Mouse (Mus musculus) skeletal muscle tissue, adult 2 months (tissue): ENCODE results near the gene Palm3.

ENCODE experiments used
- DNase-seq: peaks from one replicate; pipeline ENCODE4 v3.0.0-alpha.2; 2012; ENCODE audit warnings: low read depth, low spot score

Gene Palm3

DNA sequence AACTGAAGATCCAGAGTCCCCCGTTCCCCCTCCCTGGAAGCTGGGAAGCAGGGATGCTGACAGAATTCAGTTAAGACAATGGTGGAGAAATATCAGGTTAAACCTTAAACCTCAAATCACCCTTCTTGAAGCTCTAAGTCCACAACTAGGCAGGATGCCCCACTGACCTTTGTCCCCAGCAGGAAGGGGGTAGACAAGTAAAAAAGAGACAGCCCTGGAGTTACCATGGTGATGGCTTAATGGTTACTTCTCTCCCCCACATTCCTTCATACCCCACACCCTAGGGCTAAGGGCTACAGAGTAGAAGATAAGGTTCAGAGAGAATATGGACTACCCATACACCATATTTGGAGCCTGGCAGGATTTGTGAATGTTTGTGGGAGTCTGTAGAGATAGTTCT is 2.4 kb downstream of the Palm3 start:
- DNase-seq = no peak

DNA sequence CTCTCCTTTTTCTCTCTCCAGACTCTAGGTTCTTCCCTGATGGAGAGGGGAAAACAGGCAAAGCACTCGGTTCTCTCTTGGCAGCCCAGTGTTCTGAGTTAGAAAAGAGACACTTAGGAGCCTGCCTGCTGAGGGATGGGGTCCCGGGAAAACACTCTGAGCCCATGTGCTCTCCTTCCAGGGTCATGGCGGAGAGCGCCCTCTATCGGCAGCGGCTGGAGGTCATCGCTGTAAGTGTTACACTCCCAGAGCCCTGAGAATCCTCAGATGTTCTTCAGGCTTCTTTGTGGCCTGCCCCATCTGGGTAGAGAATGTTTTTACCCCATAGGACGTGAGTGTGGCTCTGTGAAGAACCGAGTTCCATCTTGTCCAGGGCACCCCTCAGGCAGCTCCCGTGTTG is 2.9 kb downstream of the Palm3 start:
- DNase-seq = no peak

DNA sequence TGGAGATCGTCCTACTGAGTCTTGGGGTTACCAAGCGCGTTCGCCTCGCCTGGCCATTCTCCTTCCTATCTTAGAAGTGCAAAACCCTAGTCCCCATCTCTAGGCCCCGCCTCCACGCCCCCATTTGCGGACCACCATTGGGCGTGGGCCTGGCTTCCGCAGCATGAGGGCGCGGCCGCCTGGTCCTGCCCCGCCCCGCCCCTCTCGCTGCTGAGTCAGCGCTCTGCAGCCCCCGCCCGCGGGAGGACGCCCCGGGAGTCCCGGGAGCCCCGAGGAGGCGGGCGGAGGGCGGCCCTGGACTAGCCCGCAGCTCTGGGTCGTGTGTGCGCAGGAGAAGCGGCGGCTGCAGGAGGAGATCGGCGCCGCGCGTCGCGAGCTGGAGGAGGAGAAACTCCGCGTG is 4.6 kb downstream of the Palm3 start:
- no peak for DNase-seq

DNA sequence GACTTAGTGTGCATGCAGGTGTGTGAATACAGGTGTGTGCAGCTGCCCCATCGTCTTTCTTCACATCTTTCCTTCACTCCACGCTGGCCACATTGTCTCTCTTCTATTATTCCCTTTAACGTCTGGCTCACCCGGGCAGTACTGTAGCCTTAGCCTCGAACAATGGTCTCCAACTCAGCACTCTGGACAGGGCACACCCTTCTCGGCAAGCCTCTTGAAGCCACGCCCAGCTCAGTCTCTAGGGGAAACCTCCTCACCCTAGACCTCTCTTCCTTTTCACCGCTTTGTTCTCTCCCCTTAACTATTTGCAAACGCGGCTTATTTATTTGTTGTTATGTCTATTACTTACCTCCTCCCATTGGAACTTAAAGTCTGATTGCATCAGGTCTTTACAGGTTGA is 6.2 kb downstream of the Palm3 start:
- no peak for DNase-seq

DNA sequence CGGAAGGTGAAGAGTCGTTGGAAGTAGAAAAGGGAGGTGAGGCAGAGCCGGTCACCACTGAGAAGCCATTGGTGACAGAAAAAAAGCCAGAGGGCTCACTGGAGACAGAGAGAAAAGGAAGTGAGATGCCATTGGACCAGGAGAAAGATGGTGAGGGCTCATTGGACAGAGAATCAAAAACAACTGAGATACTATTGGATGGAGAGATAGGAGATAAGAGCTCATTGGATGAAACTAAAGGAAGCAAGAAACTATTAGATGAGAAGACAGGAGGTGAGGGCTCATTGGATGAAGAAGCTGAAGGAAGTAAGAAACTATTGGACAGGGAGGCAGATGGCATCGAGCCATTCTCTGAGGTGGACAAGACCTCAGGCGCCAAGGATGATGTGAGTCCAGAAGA is 8.0 kb downstream of the Palm3 start:
- DNase-seq = no peak

DNA sequence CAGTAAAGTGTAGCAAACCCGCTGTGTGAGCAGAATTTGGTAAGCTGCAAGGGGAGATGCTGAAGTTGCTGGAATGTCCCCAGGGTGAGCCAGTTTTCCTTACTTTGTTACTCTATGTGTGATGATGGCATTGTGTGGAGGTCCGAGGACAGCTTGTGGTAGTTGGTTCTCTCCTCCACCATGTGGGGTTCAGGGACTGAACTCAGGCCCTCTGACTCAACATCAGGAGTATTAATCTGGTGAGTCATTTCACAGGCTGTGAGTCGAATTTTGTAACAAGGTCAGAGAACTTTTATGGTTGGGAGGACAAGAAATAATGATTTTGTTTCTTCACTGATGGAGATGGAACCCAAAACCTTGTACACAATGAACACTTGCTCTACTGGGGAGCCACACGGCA is 11.5 kb downstream of the Palm3 start:
- no peak for DNase-seq

DNA sequence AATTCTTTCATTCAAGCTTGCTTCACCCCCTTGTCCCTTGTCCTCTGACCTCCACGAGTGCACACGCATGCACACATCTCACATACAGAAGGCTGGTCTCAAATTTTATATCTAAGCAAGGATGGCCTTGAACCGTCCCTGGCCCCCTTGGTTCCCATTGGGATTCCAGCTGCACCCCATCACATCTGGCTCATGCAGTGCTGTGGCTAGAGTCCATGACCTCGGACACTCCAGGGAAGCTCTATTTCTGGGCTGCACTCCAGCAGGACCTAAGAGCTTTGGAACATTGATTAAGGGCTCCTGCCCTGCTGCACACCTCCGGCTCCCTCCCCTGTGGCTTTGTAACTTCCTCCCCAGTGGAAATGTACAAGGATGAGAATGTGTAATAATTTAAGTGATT is 16.7 kb downstream of the Palm3 start:
- no peak for DNase-seq

DNA sequence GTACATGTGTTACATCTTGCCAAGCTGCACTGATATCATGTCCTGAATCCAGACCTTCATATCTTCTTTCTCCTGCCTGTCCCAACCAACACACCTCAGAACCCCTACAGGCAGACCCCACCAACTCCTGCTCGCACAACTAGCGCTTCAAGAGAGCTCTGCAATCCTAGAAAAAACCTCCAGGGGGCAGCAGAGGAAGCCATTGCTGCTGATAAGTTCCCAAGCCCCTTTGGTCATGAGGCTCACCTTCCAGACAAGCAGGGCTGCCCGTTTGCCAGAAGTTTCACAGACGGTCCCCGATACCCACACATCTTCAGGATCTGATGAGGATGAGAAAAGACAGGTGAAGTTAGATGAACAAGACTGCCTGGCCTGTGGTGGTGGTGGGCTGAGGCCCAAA is 17.8 kb downstream of the Palm3 start:
- DNase-seq = peak; percentile 65

DNA sequence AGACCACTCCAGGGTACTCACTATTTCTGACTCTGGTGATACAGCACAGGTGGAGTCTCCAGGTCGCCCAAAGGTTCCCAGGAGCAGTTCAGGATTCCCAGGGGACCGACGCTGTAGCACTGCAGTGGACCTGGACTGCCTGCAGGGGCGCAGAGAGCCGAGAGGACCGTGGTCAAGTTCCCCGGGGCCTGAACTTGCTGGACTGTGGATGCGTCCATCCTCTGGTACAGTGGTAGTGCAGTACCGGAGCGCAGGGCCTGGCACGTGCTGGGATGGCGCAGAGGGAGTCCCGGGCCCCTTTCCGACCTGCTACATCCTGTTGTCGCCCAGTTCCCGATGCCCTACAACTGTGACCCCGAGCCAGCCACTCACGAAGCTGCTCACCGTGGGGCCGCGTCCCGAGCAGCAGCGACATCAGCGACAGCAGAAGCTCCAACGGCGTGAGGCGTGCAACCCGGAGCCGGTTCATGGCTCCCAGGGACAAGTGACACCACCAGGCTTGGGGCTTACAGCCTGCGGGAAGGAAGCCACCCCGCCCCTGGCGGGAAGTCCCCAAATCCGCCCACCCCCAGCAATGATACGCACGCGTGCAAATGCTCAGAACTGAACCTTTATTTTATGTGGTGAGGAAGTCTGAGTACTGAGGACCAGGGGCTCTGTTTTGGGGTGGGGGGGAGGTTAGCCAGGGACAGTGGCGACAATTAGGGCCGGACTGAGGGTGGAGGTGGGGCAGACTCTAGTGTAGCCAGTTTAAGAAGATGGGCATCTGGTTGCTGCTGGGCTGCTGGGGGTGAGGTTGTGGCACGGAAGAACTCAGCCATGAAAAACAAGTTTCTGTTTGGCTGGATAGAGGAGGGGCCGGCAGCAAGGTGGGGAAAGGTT is 21.0 kb downstream of the Palm3 start, which contains the start of gene Il27ra:
Il27ra (minus strand) TSS at position 524 of the 882 bp plus-strand sequence.
- DNase-seq = peak; percentile 57

DNA sequence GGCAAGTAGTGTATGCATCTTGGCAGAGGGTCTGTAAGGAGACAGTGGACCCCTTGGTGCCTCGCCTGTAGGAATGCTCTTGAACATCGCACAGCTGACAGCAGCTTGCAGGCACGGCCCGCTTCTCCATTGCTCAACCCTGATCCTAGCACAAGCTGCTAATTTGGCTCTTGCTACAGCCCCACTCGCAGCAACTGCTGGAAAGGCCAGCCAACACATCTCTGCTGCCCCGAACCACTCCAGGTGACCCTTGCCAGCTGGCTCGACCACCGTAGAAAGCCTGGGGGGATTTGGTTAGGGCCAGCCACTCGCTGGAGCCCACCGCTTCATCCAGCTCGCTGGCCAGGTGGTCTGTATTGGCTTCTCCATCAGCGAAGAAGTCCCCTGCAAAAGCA is 21.7 kb downstream of the Palm3 start:
- DNase-seq = no peak

DNA sequence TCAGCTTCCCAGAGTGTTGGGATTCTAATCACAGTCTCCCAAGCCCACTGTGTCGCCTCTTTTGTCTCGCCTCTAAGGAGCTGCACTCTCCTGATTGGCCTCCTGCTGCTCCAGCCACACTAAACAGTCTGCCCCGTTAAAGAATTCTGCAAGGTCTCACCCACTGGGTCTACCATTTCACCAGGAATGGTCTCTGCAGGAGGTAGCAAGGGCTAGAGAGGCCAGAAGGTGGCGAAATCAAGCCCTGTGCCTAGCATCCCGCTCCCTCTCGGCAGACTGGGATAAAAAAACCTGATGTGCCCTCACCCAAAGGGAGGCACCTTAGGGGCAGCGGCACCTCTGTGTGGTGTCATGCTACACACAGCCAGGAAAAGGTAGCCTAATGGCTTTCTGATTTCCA is 22.8 kb downstream of the Palm3 start:
- no peak for DNase-seq

DNA sequence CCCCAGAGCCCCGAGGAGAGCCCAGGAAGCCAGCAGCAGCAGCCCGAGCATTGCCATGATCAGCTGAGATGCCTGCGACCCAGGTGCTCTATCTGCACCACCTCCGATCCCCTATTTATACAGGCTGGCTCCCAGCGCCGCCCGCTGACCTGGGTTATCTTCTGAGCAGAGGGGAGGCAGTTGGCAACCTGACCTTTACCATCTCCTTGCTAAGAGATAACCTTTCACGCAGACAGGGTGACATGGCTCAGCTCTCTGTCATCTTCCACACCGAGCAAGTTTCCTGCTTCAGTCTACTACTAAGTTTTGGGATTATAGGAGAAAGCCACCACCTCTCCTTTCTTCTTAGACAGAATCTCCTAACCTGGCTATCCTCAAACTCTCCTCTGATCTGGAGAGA is 23.6 kb downstream of the Palm3 start, which contains the start of gene Rln3:
Rln3 (minus strand) TSS at position 101 of the 400 bp plus-strand sequence.
- no peak for DNase-seq

DNA sequence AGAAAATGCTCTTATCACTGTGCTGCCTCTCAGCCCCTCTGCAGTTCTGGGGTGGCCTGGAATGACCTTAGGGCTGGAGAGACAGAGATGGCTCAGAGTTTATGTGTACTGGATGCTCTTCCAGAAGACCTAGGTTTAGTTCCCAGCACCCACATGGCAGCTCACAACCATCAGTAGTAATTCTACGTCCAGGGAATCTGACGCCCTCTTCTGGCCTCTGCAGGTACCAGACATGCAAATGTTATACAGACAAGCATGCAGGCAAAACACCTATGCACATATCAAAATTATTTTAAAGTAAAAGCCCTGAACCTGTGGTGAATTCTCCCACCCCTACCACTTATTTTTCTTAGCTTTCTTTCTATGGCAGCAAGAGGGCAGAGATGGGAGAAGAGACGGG is 25.2 kb downstream of the Palm3 start:
- no peak for DNase-seq

DNA sequence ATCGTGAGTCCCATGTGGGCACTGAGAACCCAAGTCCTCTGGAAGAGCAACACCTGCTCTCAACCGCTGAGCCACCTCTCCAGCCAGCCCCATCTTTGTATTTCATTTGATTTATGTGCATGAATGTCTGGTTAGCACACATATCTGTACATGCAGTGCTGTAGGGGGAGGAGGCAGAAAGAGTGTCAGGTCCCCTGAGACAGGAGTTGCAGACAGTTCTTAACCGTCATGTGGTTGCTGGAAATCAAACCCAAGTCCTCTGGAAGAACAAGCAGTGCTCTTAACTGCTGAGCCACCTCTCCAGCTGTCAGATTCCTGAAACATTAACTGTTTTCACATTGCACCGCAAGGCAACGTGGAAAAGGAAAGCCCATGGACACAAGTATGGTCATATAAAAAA is 26.9 kb downstream of the Palm3 start:
- DNase-seq = no peak

DNA sequence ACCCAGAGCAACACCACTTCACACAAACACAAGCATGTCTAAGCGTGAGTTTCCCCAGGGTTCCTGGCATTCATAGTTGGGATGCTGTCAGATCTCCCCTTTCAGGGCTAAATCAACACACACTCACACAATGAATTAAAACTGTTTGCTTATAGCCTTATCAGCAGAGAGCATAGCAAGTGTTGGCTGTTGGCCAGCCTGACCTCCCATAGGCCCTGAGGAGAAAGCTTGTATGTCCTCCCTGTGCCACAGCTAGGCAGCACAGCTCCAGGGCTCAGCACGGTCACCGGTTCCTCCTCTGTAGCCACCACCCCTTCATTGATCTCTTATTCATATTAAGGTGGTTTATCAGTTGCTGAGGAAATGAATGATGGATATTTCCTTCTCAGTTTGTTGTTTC is 31.5 kb downstream of the Palm3 start:
- DNase-seq = no peak

DNA sequence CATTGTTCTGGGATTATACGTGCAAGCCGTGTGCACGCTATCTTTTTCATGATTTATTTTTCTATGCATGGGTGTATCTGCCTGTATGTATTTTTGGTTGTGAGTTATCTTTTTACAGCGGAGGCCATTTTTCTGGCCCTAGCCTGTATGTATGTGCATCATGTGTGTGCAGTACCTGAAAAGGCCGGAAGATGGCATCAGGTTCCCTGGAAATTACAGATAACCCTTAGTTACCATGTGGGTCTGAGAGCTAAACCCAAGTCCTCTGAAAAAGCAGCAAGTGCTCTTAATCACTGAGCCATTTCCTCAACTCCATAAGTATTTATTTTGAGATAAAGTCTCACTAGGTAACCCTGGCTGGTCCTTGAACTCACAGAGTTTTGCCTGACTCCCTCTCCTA is 32.0 kb downstream of the Palm3 start:
- no peak for DNase-seq

DNA sequence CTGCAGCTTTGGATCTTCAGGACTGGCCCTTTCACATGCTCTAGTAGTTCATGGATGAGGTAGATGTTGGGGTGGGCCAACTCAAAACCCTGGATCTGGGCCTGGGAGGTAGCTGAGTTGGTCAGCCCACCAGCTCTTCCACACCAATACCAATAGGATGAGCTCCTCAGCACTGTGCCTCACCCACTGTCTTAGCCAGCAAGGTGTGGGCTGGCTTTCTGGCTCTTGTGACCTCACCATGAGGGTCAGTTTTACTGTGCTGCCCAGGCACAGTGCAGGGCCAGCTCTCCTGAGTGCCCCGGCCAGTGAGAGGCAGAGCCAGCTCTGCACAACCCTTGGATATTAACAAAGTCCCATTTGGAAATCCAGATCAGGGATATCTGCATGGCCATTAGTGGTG is 36.6 kb downstream of the Palm3 start:
- DNase-seq = no peak

DNA sequence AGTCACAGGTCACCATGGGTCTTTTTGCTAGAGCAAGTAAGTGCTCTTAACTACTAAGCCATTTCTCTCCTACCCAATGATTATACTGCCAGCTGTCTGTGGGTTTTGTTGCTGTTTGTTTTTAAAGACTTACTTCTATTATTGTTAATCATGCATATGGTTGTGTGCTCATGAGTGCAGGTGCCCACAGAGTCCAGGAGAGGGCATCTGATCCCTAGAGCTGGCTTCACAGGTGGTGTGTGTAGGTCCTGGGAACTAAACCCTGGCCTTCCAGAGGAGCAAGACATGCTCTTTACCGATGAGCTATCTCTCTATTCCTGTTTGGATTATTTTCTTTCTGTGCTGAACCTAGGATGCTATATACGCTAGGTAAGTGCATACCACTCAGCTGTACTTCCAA is 38.0 kb downstream of the Palm3 start:
- no peak for DNase-seq

DNA sequence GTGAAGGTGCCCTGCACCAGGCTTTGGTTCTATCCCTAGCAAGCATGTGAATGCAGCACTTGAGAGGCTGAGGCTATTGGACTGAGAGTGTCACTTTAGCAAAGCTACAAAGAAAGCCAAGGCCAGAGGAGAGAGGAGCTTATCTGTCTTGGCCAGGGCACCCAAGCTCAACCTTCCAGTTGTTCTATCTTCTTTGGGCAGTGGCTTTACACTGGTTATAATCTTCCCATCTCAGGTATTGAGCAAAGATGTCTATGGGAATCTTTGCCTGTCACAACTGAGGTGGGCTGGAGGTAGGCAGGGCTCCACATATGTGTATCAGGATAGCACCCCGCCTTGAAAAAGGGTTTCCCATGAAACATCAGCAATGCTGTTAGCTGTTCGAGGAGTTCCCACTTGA is 39.0 kb downstream of the Palm3 start:
- no peak for DNase-seq

DNA sequence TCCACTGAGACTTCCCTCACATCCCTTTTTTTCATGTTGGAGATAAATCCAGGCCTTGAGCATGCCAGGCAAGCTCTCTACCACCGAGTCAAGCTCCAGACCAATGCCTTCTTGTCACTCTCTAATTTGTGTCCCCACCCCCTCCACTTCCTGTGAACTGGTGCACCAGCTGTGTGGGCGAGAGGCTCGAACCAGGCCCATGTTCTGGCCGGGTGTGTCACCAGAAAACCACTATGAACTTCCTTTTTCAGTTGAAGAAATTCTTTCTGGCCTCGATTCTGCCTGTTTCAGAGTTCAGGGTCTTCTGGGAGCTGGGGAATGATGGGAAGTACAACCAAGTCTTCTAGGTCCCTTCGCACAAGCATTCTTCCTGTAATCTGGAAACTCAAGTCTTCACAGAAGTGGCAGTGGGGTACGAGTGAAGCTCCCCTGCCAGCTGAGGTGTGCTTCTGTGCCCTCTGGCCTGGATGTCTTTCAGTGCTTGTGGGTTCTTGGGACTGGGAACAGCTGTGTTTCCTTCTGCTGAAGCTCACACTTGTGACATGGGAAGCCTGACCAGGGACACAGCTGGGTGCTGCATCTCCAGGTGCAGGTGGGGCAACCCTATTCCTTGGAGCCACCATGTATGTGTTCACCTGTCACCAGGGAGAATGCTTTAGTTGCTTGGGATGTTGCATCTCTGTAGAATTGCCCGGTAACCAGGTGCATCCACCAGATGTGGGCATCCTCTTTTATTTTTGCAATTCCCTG is 42.8 kb downstream of the Palm3 start:
- DNase-seq = no peak

DNA sequence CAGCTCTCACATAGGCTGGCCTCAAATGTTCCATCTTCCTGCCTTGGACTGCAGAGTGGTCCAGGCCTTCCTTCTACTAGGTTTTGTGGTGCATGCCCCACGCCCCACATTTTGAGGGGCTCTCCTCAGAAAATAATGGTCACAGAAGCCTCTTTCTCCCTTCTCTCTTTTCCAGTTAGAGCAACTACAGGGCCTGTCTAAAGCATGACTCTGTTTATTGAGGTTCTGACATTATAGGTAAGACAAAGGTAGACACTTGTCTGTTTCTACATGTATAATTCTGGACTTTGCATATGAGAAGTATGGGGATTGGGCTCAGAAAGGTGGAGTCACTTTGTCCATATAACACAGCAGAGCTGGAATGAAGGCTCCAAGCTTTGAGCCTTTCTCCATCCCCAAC is 43.8 kb downstream of the Palm3 start, which contains the start of gene Gm10643:
Gm10643 (minus strand) TSS at position 101 of the 400 bp plus-strand sequence.
- DNase-seq = no peak

DNA sequence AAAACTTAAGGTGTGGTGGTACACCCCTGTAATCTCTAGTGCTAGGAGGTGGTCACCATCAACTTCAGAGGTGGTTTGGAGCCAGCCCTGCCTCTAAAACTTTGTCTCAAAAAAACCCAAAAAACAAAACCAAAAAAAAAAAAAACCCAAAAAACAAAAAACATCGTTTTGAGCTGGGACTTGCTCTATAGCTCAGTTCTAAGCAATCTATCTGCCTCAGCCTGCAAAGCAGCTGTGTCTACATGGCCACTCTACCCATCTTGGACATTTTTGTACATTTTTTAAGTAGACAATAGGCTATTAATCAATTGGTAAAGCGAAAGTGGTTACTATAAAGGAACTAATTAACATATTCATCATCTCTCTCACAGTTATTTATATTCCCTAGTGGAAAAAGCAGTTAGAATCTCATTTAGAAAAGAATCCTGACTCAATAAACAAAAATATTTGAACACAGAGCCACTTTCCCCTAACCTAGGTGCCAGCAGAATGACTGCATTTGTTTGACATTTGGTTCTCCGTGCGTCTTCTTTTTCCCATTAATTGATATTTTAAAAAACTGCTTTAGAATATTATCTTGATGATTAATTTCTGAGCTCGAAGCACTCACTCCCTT is 44.3 kb downstream of the Palm3 start:
- no peak for DNase-seq
